Mouse (Mus musculus) adrenal gland, adult 18-20 months (tissue): ENCODE data around the gene Eif4b. TPM values are rescaled to one million over a fixed set of nuclear protein-coding genes. Genes with fewer than 3 reads are reported as not detected.

Source experiments
- DNase-seq, 2 experiments: peaks; one replicate each; pipeline ENCODE4 v3.0.0; 2021 to 2022; ENCODE audit warnings: low spot score in 2 of 2
- total RNA-seq, 2 experiments: library from RNA; stranded (reverse); gene quantifications; 1 replicate in 1 of 2; 2 replicates in 1 of 2; pipeline ENCODE4 v1.2.3; 2021

Gene Eif4b
- total RNA-seq, 2 experiments from 2014 or later, result 197 to 252 TPM

- DNase-seq, result no peak
Measured at GRCm38 (mm10) chr15:102114651-102115260, 41.2 kb downstream of the Eif4b start.

GRCm38 (mm10) chr15:102115731-102116231 lies 42.2 kb downstream of the Eif4b start:
- no peak for DNase-seq

- no peak for DNase-seq
Measured at GRCm38 (mm10) chr15:102116753-102117415, 43.3 kb downstream of the Eif4b start.

DNA sequence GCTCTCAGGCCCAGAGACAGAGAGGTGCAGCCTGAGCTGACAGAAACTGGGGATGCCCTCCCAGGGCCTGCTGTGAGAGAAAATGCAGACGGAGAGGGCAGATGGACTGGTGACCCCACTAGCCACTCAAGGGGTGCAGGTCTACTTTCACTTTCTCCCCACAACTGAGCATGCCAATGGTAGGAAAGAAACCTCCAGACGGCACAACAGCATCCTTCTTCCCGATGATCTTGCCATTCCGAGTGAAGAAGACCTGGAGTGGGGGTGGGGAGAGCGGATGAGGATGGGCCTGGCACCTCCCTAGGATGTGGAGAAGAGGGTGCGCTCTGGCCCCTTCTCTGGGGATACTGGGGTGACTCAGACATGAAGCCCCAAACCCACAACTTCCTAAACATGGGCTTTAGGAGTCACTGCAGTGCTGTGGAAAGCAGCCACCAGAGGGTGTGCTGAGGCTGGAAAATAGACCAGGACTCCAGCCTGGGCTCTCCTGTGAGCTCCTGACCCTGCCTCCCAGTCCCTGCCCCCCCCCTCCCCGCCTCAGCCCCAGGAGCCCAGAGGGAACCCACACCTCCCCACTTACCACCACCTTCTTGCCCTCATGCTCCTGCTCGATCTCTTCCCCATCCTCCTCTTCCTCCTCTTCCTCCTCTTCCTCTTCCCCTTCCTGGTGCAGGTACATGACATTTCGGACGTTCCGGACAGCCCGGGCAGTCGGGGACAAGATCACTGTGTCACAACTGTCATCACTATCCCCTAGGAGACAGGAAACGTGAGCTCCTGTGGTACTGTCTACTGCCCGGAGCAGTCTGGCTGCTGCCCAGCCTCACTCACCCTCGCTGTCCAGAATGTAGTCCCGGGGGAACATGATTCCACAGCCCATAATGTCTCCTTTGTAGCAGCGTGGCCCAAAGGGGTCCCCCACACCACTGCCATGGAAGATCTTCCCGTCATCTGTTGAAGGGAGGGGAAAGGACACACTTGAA lies 44.2 kb downstream of the Eif4b start:
- peak in 1 of 2 experiments; percentile 2 for DNase-seq

- no peak for DNase-seq
Measured at GRCm38 (mm10) chr15:102118591-102118990, 45.0 kb downstream of the Eif4b start.

DNA sequence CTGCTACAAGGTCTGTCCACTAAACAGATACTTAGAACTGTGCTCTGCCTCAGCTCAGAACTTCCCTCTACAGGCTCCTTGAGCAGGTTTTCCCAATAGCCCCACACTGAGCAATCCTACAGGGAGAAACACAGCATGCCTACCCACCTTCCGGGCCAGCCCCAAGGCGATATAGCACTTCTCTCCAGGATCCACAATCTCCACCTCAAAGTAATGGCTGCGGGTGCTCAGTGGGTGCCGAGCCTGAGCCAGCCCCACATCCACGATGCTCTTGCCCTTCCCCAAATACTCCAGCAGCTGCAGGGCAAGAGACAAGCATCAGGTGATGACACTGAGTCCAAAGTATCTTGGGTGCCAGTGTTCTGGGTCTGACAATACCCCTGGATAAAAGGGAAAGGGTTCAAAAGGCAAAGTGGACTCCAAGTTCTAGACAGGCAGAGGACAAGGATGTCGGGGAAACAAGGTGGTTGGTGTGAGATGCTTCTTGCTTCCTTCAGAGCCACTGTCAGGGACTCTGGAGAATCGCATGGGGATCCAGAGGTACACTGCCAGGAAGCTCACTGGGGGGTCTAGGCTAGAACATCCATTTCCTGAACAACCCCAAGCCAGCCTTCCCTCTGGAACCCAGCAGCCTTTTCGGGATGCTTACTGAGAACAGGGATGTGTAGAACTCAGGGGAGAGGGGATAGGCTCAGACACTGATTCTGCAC lies 45.7 kb downstream of the Eif4b start:
- no peak for DNase-seq

GRCm38 (mm10) chr15:102119831-102120170 lies 46.2 kb downstream of the Eif4b start:
- DNase-seq, result no peak

DNA sequence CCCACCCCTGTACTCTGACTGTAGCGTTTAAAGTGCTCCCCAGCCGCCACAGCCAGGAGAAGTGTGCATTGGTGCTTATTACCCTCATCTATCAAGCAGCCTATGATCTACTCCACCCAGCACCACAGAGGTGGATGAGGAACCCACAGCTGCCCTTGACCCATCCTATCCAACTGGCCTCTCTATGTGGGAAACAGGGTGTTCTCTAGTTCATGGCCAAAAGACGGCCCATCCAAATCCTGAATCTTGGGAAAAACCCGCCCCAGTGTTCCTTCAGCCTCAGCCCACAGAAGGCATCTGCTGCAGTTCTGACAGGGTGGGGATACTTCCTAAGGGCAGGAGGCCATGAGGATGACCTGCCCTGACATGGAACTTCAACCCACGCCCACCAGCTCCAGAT lies 47.0 kb downstream of the Eif4b start:
- DNase-seq, result no peak

- DNase-seq, result no peak
Measured at GRCm38 (mm10) chr15:102126303-102126702, 52.7 kb downstream of the Eif4b start.

GRCm38 (mm10) chr15:102133314-102133713 lies 59.7 kb downstream of the Eif4b start:
- no peak for DNase-seq

GRCm38 (mm10) chr15:102134709-102135108 lies 61.1 kb downstream of the Eif4b start:
- no peak for DNase-seq

- no peak for DNase-seq
Measured at GRCm38 (mm10) chr15:102135522-102136128, 62.1 kb downstream of the Eif4b start.

DNA sequence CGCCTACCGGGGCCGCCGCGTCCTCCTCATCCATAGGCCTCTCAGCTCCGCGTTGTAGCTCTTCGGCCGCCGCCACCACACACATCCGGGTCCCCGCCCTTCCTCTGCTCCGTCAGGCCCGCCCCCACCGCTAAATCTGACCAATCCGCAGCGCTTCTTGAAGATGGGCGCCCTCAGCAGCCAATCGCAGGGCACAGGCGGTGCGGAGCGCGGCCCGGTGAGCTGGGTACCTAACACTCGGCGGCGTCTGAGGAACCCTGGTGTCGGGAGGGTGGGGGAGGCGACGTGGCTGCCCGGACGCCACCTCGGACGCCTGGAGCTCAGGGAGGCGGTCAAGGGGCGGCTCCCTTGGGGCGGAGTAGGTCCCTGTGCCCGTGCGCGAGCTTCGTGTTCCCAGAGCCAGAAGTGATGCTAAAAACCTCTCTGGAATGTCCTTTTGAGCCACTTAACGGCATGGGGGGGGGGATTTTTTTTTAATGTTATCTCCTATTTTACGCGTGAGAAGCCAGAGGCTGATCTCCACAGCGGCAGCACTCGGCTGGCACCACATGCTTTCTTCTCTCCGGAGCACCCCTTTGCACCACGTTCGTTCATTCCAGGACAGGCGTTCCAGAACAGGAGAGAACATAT lies 62.7 kb downstream of the Eif4b start, which contains the start of gene Spryd3:
Gene Spryd3, minus strand, starts transcription at position 106 of the 630 bp plus-strand sequence.
- peak; percentile 98 to 99 for DNase-seq

- DNase-seq, result no peak
Measured at GRCm38 (mm10) chr15:102141120-102141519, 67.5 kb downstream of the Eif4b start.

GRCm38 (mm10) chr15:102142914-102143912 lies 69.6 kb downstream of the Eif4b start:
- DNase-seq, result no peak

GRCm38 (mm10) chr15:102144274-102144711 lies 70.7 kb downstream of the Eif4b start, which contains the start of gene Igfbp6:
Igfbp6 (plus strand) TSS chr15:102144362.
- no peak for DNase-seq

GRCm38 (mm10) chr15:102144726-102145125 lies 71.2 kb downstream of the Eif4b start:
- DNase-seq, result no peak

DNA sequence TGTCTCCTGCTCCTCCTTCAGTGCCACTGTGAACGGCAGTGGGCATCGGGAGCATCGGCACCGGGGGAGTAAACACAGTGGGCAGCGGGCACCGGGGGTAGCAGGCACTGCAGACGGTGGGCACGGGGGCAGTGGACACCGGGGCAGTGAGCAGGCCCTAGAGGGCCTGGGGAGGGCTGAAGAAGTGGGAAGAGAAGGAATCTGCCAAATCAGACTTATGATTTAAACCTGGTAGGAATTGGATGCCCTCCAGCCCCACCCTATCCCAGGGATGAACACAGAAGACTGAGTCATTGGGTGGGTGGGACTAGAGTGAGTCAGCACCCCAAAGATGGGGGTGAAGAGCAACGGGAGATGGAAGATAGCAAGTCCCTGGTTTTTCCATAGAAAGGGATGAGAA lies 71.8 kb downstream of the Eif4b start:
- peak; percentile 54 to 63 for DNase-seq
